Mouse (Mus musculus): ENCODE data around the gene Cd177.
"Not testable (repeated sequence)": the region's sequence is repeated elsewhere in the genome, so short reads cannot be mapped to it uniquely, and the experiment has no call there.

The Cd177 gene

DNA sequence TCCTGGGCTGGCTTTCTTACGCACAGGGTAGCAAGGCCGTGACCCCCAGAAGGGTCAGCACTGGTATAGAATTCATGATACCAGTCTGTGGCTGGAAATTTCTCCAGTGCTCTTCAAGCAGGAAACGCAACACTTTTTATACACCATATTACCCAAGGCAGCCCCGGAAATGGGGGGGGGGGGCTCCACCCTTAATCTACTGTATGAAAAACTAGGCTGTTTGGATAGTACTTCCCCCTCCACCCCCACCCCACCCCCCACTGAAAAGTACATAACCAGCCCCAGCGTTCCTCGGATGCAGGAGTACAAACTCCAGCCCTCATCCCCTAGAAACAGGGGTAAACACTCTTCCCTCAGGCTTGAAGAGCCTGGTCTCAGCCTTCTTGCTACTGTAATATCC lies at the start of gene Cd177:
Cd177 (minus strand) TSS at position 101 of the 400 bp plus-strand sequence.
- DNase-seq (ENCODE audit: low spot score in 2 of 2) = no peak

DNA sequence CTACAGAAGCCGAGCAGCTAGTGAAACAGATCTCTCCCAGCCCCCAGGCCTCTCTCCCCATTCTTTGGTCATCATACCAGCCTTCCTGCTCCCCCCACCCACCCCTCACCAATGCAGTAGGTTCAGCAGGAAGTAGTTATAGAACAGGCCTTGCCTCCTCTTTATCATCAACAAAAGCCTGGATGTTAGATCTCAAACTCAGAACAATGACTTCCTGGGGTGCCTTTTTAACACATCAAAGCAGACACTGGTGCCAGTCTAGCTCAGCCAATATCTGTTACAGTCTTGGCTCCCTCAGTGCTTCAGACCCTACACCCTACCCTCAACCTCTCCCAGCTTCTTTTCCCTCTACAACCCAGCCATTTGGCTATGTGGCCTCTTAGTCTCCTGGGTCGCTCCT lies 48.9 kb upstream of the Cd177 start:
- DNase-seq (ENCODE audit: low spot score in 2 of 2) = no peak

DNA sequence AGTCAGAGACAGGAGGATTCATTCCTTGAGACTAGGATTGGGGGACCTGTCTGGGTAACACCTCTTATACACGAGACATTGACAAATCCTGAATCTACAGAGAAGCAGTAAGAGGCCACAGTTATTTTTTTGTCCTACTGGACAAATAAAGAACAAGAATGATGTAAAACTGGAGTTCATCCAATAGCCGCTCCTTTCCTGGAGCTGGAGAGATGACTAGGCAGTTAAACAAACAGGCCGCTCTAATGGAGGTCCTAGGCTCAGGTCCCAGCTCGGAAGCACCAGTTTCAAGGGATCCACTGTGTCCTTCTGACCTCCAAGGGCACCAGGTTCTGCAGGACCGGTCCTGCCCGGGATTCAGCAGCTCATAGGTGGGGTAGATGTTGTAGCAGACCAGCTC lies 44.7 kb upstream of the Cd177 start:
- DNase-seq (ENCODE audit: low spot score in 2 of 2) = no peak

DNA sequence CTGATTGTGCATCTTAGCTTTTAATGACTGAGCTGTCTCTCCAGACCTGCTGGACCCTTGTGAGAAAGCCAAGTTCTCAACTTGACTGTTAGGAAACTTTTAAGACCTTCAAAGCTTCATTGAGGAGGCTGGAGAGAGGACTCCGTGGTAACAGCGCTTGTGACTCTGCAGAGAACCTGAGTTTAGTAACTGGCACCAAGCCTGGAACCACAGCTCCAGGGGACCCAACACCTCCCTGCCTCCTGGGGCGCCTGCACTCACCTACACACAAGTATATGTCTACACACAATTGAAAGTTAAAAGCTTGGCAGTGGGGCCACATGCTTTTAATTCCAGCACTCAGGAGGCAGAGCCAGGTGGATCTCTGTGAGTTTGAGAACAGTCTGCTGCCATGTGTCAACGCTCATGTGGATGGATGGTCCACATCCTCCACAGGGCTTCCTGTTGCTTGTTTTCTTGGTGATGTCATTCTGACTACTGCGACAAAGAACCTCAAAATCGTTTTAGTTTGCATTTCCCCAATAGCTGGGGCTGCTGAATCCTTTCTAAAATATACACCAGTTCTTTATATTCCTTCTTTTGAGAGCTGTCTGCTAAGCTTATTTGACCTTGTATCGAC lies 42.1 kb upstream of the Cd177 start:
- DNase-seq (ENCODE audit: low spot score in 2 of 2) = no peak

DNA sequence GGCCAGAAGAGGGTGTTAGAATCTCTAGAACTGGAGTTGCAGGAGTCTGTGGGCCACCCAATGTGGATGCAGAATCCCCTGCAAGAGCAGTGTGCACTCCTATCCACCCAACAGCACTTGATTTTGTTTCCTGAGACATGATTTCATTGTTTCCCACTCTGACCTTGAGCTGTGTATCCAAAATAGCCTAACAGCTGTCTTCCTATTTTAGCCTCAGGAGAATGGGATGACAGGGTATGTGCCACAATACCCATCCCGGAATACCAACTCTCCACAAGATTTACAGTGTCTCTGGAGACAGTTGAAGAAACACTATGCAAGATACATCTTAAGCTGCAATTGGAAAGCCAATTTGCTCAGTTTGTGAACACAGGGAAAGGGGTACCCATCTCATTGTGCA lies 37.8 kb upstream of the Cd177 start:
- no peak for DNase-seq (ENCODE audit: low spot score in 2 of 2)

DNA sequence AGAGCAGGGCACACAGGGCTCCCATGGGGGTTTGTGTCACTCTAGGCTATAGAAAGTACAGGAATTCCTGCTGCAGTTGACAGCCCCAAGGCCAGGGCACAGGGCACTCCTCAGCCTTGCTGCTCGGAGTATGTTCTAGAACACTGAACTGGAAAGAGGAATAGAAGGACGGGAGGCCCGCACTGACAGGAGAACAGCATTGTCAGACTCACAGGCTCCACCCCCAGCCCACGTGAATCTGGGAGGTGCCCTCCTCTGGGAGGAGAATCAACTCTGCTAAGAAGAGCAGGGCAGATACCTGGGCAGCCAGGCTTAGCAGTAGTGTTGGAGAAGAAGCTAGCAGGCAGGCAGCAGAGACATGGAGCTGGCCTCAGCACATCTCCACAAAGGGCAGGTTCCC lies 16.8 kb upstream of the Cd177 start, which contains the start of gene Ceacam10:
Ceacam10 (plus strand) TSS at position 289 of the 400 bp plus-strand sequence.
- DNase-seq (ENCODE audit: low spot score in 2 of 2) = not testable (repeated sequence)

DNA sequence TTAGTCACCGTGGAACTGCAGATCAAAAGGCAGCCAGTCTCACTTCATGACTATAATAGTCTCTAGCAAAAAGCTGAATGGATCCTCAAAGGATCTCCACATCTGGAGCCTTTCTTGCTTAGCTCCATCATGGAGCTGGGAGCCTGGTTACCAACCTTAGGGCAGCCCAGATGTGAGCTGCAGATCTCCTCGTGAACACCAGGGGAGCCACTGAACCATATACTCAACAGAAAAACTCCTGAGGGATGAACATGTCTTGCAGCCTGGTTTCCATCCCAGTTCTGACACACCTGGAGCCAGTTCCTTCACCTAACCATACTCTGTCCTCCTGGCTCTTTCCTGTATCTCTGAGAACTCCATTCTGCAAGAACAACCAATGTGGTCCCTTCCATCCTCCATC lies 16.0 kb upstream of the Cd177 start:
- DNase-seq (ENCODE audit: low spot score in 2 of 2) = no peak

DNA sequence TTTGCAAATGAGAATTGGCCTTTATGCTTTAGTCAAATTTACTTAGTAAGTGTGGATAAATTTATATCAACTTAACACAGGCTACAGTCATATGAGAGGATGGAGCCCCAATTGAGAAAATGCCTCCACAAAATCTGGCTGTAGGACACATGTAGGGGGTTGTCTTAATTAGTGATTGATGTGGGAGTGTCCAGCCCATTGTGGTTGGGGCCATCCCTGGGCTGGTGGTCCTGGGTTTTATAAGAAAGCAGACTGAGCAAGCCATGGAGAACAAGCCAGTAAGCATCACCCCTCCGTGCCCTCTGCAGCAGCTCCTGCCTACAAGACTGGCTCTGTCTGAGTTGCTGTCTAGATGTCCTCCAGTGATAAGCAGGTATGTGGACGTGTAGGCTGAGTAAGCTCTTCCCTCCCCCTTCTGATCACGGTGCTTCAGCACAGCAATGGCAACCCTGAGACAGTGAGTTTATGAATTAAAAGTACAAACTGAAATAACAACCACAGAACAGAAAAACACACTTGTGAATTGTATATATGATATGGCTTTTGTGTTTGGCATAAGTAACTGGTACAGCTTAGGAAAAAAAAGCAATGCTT lies 13.9 kb upstream of the Cd177 start:
- no peak for DNase-seq (ENCODE audit: low spot score in 2 of 2)

DNA sequence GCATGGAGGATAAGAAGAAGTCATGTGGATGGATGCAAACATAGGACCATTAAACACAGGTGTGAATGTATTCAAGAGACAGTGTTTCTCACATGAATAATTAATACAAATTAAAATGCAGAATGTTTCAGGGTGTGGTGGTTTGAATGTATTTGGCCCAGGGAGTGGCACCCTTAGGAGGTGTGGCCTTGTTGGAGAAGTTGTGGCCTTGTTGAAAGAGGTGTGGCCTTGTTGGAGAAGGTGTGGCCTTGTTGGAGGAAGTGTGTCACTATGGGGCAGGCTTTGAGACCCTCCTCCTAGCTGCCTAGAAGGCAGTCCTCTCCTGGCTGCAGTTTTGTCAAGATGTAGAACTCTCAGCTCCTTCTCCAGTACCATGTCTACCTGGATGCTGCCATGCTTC lies 11.2 kb upstream of the Cd177 start:
- DNase-seq (ENCODE audit: low spot score in 2 of 2) = no peak

DNA sequence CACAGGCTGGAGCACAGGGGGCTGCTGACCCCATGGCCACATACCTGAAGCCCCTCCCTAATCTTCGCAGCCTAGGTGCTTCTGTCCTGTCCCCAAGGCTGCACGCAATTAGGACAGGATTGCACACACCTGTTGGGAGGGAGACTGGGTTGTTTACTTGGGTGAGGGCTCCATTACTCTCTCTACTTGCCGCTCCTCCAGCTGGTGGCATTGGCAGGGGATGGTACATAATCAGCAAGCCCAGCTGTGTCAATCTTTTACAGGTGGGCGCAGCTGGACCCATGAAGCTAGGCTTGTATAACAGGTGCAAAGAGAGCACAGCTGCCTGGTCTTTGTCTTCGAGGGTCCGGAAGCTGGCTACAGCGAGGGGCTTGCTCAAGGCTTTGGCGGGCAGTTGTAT lies 2.5 kb upstream of the Cd177 start:
- DNase-seq (ENCODE audit: low spot score in 2 of 2) = no peak

DNA sequence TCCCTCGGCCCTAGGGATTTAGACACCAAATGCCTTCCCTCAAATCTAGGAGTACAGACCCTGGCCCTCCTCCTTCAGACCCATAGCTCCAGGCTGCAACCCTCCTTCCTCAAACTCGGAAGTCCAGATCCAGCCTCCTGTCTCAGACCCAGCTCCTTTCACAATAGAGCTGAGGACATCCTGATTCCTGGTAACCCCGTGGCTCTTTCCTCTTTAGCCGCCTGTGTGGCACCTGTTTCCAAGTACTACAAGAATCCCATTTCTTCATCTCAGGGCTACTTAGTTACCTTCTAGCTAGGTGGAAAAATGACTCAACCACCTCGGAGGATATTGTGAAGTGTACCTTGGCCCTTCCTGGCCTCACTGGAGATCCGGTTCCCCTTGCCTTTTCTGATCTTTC lies 1.1 kb upstream of the Cd177 start:
- DNase-seq (ENCODE audit: low spot score in 2 of 2) = no peak

DNA sequence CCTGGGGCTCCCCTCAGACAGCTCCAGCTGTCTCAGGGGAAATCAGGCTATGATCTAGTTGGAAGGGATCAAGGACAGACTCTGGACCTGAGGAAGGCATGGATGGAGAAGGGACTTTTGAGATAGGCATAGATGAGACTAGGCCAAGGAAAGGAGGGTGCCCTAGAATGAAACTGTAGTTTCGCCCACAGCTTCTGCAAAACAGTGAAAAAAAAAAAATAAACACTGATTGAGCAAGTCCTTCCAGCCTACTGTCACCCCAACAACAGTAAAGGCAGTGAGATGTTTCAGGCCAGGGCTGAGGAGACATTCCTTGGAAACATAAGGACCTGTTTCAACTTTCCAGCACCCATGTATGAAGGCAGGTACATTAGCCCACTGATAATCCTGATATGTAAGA lies 1.6 kb downstream of the Cd177 start:
- DNase-seq (ENCODE audit: low spot score in 2 of 2) = no peak

DNA sequence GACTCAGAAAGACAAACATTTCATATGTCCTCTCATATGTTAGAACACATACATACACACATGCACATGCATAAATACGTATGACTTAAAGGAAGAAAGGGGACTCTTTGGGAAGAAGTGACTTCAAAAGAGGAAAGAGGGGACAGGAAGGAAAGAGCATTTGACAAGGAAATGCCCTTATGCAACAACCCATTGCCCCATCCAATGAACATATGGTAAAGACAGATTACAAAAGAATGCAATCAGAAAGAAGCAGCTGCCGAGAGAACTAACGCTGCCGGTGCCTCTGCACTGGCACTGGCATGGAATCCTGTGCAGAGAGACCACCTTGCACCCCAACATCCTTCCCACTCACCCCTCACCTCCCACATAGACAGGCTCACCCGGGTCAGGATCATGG lies 6.6 kb downstream of the Cd177 start:
- DNase-seq (ENCODE audit: low spot score in 2 of 2) = no peak

DNA sequence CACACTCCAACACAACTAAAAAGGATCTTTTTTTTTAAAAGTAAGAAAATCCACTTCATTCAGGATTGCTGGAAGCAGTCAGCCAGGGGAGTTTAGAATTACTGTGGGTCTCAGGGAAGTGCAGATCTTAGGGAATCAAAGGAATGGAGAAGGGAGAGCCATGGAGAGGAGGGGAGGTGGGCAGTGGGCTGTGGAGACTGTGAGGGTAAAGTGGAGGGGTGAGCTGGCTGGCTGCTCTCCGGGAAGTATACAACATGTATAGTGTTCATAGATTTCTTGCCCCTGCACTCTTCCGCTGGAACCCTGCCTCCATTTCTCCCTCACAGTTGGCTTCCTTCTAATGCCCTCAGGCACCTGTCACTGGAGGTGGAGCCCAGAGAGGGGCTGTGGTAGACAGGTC lies 8.5 kb downstream of the Cd177 start:
- no peak for DNase-seq (ENCODE audit: low spot score in 2 of 2)

DNA sequence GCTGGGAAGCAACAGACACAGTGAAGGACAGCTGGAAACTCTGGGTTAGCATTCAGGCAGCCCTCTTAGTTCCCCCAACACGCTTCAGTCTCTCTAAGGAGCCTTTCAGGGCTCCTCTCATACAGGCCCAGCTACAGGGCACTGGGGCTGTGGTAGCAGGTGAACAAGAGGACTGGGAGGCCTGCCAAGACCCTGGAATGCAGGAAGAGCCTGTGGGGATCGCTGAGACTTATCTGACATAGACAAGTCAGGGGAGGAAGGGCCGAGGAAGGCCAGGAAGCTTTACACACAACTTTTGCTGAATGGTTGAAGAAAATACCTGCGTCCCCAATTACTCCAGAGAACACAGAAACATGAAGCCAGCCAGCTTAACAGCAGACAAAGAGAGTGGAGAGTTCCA lies 9.4 kb downstream of the Cd177 start:
- no peak for DNase-seq (ENCODE audit: low spot score in 2 of 2)

DNA sequence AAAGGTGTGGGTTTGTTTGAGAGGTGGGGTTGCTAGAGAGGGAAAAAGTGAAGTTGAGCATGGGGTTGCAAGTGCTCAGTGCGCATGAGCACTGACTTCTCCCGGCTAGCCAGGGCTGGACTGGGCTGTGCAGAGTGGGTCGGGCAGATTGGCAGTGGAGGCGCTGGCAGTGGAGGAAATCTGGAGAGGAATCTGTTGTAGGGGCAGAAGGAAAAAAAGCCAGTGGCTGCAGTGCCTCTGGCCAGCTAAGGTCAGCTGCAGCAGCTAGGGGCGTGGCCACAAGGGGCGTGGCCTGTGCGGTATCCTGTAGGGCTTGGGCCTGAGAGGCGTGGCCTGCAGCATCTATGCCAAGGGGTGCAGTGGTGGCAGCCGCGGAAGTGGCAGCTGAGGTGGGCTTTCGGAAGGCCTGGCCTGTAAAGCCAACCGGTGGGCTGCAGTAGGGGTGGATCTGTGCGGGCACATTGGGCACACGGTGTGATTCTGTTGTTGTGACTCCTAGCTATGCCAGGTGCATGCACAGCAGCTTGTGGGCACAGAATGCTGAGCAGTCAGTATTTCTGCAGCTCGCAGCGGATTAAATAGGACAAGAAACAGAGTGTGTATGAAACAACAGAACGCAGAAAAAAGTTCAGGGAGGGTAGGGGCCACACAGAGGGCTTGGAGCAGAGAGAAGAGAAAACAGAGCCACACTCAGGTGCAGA lies 24.0 kb downstream of the Cd177 start:
- no peak for DNase-seq (ENCODE audit: low spot score in 2 of 2)

DNA sequence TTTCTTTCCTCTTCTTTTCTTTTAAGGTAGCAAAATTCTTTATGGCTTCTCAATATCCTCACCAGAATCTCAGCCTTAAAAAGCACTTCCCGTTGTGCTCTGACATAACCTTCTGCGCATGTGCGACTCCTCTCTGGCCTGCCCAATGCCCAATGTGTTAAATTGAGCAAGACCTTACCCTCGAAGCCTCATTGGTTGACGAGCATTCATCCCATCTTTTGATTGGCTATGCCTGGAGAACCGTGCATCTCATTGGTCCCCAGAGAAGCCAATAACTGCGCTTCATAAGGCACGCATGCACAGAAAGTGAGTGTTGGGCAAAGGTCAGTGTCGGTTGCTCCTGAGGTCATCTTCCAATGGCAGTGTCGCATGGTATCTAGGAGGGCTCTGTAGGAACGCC lies 33.3 kb downstream of the Cd177 start, which contains the start of gene Gm4763:
Gm4763 (minus strand) TSS at position 101 of the 400 bp plus-strand sequence.
- not testable (repeated sequence) for DNase-seq (ENCODE audit: low spot score in 2 of 2)

DNA sequence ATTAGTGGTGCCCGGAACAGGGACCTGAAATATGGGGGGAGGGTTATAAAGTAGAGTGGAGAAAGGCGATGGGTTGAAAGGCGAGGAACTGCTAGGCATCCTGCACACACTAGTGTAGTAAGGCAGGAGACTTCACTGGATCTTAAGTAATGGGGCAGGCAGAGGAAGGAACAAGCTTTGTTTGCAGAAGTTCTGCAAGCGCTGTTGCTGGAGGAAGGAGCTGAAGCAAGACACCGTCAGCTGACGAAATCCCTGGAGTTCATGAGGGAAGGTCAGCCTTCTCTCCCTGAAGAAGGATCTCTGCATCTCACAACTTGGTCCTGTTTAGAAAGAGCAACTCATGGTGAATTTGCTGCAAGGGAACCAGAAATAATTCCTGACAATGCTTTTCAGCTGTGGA lies 45.1 kb downstream of the Cd177 start:
- DNase-seq (ENCODE audit: low spot score in 2 of 2) = no peak

DNA sequence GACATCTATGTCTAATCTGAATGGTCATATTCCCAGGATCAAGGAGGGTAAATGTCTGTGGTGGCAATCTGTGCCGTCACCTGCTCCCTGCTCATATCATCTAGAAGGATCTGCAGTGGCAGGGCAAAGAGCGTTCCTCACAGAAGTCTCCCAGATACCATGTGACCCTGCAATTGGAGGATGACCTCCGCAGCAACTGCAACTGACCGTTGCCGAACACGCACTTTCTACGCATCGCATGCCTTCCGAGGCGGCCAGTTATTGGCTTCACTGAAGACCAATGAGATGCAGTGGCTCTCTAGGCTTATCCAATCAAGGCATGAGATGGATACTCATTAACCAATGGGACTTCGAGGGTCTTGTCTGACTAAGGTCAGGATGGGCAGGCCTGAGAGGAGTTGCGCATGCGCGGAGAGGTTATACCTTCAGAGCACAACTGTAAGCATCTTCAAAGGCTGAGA lies 51.2 kb downstream of the Cd177 start, which contains the start of gene BC049730:
BC049730 (plus strand) TSS at position 411 of the 461 bp plus-strand sequence.
- no peak for DNase-seq (ENCODE audit: low spot score in 2 of 2)

DNA sequence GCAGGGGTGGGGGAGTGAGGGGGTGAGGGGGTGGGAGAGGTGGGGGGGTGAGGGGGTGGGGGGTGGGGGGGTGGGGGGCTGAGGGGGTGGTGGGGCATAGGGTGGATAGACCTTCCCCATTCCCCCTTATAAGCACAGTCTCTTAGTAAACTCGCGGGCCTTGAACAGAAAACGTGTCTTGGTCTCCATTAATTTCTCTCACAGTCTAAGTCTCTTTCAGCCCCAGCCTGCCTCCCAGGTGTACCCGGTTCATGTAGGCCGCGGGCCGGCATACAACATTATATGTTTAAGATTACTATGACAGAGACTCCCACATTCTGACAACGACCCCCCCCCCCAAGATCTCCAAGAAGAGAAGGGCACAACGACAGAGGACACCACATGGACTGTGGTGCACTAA lies 57.3 kb downstream of the Cd177 start:
- DNase-seq (ENCODE audit: low spot score in 2 of 2) = not testable (repeated sequence)

DNA sequence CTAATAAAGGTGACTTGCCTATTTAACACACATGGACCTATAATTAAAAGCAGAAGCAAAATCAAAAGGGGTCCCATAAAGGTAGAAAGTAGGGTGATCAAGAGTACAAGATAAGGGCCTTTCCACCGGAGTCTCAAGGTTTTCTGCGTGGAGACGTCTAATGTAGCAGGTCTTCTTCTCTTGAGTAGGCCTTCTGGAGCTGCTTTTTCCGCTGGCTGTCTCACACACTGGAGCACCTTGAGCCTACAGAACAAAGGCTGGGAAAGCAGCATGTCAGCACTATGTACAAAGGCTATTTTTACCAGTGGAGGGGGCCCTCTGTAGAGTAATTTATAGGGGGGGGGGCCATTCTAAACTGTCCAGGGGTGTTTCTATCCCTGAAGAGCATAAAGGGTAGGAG lies 62.2 kb downstream of the Cd177 start:
- not testable (repeated sequence) for DNase-seq (ENCODE audit: low spot score in 2 of 2)
